Mouse (Mus musculus): ENCODE measurements around the gene Cbx3. TPM values are rescaled to one million over a fixed set of nuclear protein-coding genes. Genes with fewer than 3 reads are reported as not detected.

Gene Cbx3
- polyA plus RNA-seq, 1 experiment from 2014 or later = 396 TPM

- 77% methylated on average over 1 of the region's 1 CpGs for whole genome bisulfite sequencing
- ATAC-seq (ENCODE audit: insufficient number of reproducible peaks, low FRiP score, low TSS enrichment, low read depth) = no peak
- peaks cover 21% of the 10 kb centered on the region for H3K36me3 ChIP-seq
These were observed 14.0 kb upstream of the Cbx3 start for GRCm38 (mm10) chr6:51456198-51456597.

GRCm38 (mm10) chr6:51457283-51457682 lies 12.9 kb upstream of the Cbx3 start:
- Histone ChIP-seq H3K9me3 (no peaks in the 10 kb centered on the region), H3K9ac (no peak overlapping the region), H3K27me3 (no peaks in the 10 kb centered on the region), H3K27ac (no peak overlapping the region), H3K4me2 (no peak overlapping the region), H3K4me3 (no peak overlapping the region), H3K36me3 (peaks cover 29% of the 10 kb centered on the region), H3K4me1 (peaks cover 11% of the 10 kb centered on the region)
- ATAC-seq (ENCODE audit: insufficient number of reproducible peaks, low FRiP score, low TSS enrichment, low read depth) = no peak
- WGBS = 75% methylated on average over 3 of the region's 3 CpGs

More at GRCm38 (mm10) chr6:51456198-51456597, 14.0 kb upstream of the Cbx3 start:
- no peak overlapping the region for H3K4me2 ChIP-seq
- no peak overlapping the region for H3K4me3 ChIP-seq
- H3K9ac ChIP-seq = no peak overlapping the region
- no peaks in the 10 kb centered on the region for H3K9me3 ChIP-seq
- H3K27me3 ChIP-seq = no peaks in the 10 kb centered on the region
- H3K4me1 ChIP-seq = peaks cover 11% of the 10 kb centered on the region
- H3K27ac ChIP-seq = peak overlapping the region; percentile 11; the same call in 1 of the 2 replicates

GRCm38 (mm10) chr6:51457770-51458387 lies 12.3 kb upstream of the Cbx3 start:
- no peaks in the 10 kb centered on the region for H3K27me3 ChIP-seq
- H3K9ac ChIP-seq = no peak overlapping the region
- H3K27ac ChIP-seq = no peak overlapping the region
- peaks cover 10% of the 10 kb centered on the region for H3K4me1 ChIP-seq
- H3K4me3 ChIP-seq = no peak overlapping the region
- no peak for ATAC-seq (ENCODE audit: insufficient number of reproducible peaks, low FRiP score, low TSS enrichment, low read depth)
- 79% methylated on average over 8 of the region's 8 CpGs for WGBS
- H3K36me3 ChIP-seq = peaks cover 31% of the 10 kb centered on the region
- no peak overlapping the region for H3K4me2 ChIP-seq
- no peaks in the 10 kb centered on the region for H3K9me3 ChIP-seq

- 44% methylated on average over 2 of the region's 2 CpGs for WGBS
- H3K9me3 ChIP-seq = no peaks in the 10 kb centered on the region
- peaks cover 40% of the 10 kb centered on the region for H3K36me3 ChIP-seq
- H3K4me2 ChIP-seq = no peak overlapping the region
- H3K4me3 ChIP-seq = no peak overlapping the region
- H3K27ac ChIP-seq = 0 out of 2 replicates have a peak overlapping the region, but pooled peaks have one; percentile 22
- no peak overlapping the region for H3K9ac ChIP-seq
- H3K4me1 ChIP-seq = peaks cover 3% of the 10 kb centered on the region; the same call in 1 of the 2 replicates
- H3K27me3 ChIP-seq = no peaks in the 10 kb centered on the region
- no peak for ATAC-seq (ENCODE audit: insufficient number of reproducible peaks, low FRiP score, low TSS enrichment, low read depth)
These were observed 11.2 kb upstream of the Cbx3 start for GRCm38 (mm10) chr6:51458925-51459312.

GRCm38 (mm10) chr6:51459313-51460020 lies 10.7 kb upstream of the Cbx3 start:
- WGBS = 44% methylated on average over 5 of the region's 5 CpGs
- Histone ChIP-seq H3K4me2 (no peak overlapping the region), H3K9me3 (no peaks in the 10 kb centered on the region), H3K9ac (no peak overlapping the region), H3K27me3 (no peaks in the 10 kb centered on the region), H3K4me1 (peaks cover 3% of the 10 kb centered on the region; the same call in 1 of the 2 replicates), H3K4me3 (no peak overlapping the region), H3K27ac (no peak overlapping the region), H3K36me3 (peaks cover 43% of the 10 kb centered on the region)
- no peak; the same call in 1 of the 2 replicates for ATAC-seq (ENCODE audit: insufficient number of reproducible peaks, low FRiP score, low TSS enrichment, low read depth)

- Histone ChIP-seq H3K36me3 (peaks cover 46% of the 10 kb centered on the region), H3K4me1 (peaks cover under 1% of the 10 kb centered on the region; the same call in 1 of the 2 replicates), H3K27me3 (no peaks in the 10 kb centered on the region), H3K4me3 (no peak overlapping the region), H3K27ac (no peak overlapping the region), H3K9ac (no peak overlapping the region), H3K9me3 (no peaks in the 10 kb centered on the region), H3K4me2 (no peak overlapping the region)
- WGBS = 82% methylated on average over 4 of the region's 4 CpGs
- no peak for ATAC-seq (ENCODE audit: insufficient number of reproducible peaks, low FRiP score, low TSS enrichment, low read depth)
These were observed 10.2 kb upstream of the Cbx3 start for GRCm38 (mm10) chr6:51460021-51460360.

- H3K27me3 ChIP-seq = no peaks in the 10 kb centered on the region
- H3K4me3 ChIP-seq = no peak overlapping the region
- no peak for ATAC-seq (ENCODE audit: insufficient number of reproducible peaks, low FRiP score, low TSS enrichment, low read depth)
- H3K27ac ChIP-seq = no peak overlapping the region
- H3K4me1 ChIP-seq = no peaks in the 10 kb centered on the region
- WGBS = 77% methylated on average over 3 of the region's 3 CpGs
- H3K9ac ChIP-seq = no peak overlapping the region
- no peaks in the 10 kb centered on the region for H3K9me3 ChIP-seq
- no peak overlapping the region for H3K4me2 ChIP-seq
- H3K36me3 ChIP-seq = peaks cover 48% of the 10 kb centered on the region
These were observed 9.8 kb upstream of the Cbx3 start for GRCm38 (mm10) chr6:51460363-51460762.

- Histone ChIP-seq H3K9ac (no peak overlapping the region), H3K36me3 (peaks cover 30% of the 10 kb centered on the region), H3K27me3 (no peaks in the 10 kb centered on the region), H3K4me3 (peak overlapping the region; percentile 87), H3K4me1 (peaks cover 21% of the 10 kb centered on the region), H3K27ac (no peak overlapping the region), H3K4me2 (peak overlapping the region; percentile 41), H3K9me3 (no peaks in the 10 kb centered on the region)
- under 1% methylated on average over 2 of the region's 2 CpGs for WGBS
- ATAC-seq (ENCODE audit: insufficient number of reproducible peaks, low FRiP score, low TSS enrichment, low read depth) = no peak
These were observed 2.5 kb upstream of the Cbx3 start for GRCm38 (mm10) chr6:51467649-51468048.

- peaks cover 26% of the 10 kb centered on the region for H3K36me3 ChIP-seq
- H3K27me3 ChIP-seq = no peaks in the 10 kb centered on the region
- peak overlapping the region; percentile 41 for H3K4me2 ChIP-seq
- peak overlapping the region; percentile 100 for H3K27ac ChIP-seq
- peak overlapping the region; percentile 87 for H3K4me3 ChIP-seq
- peaks cover 22% of the 10 kb centered on the region for H3K4me1 ChIP-seq
- ATAC-seq (ENCODE audit: insufficient number of reproducible peaks, low FRiP score, low TSS enrichment, low read depth) = no peak
- under 1% methylated on average over 63 of the region's 63 CpGs for WGBS
- no peaks in the 10 kb centered on the region for H3K9me3 ChIP-seq
- peak overlapping the region; percentile 98 for H3K9ac ChIP-seq
These were observed 1.1 kb upstream of the Cbx3 start for GRCm38 (mm10) chr6:51468891-51469561.

- Histone ChIP-seq H3K27ac (peak within 1 kb of the TSS; percentile 100), H3K9ac (peak within 1 kb of the TSS; percentile 98), H3K36me3 (peaks cover 27% of the 10 kb centered on the region), H3K4me1 (peaks cover 22% of the 10 kb centered on the region), H3K27me3 (no peaks in the 10 kb centered on the region), H3K4me2 (peak within 1 kb of the TSS; percentile 41), H3K4me3 (peak within 1 kb of the TSS; percentile 87), H3K9me3 (no peaks in the 10 kb centered on the region)
- peak; percentile 92 for ATAC-seq (ENCODE audit: insufficient number of reproducible peaks, low FRiP score, low TSS enrichment, low read depth)
- under 1% methylated on average over 63 of the region's 63 CpGs for WGBS
These were observed 347 bp upstream of the Cbx3 start, which contains the start of gene Hnrnpa2b1 for GRCm38 (mm10) chr6:51469715-51470310. Hnrnpa2b1 (minus strand) TSS chr6:51469894.

- no peak for ATAC-seq (ENCODE audit: insufficient number of reproducible peaks, low FRiP score, low TSS enrichment, low read depth)
- Histone ChIP-seq H3K9me3 (no peaks in the 10 kb centered on the region), H3K4me2 (peak overlapping the region; percentile 43), H3K4me3 (peak overlapping the region; percentile 87), H3K36me3 (peaks cover 25% of the 10 kb centered on the region), H3K27ac (peak overlapping the region; percentile 100), H3K27me3 (no peaks in the 10 kb centered on the region), H3K4me1 (peaks cover 17% of the 10 kb centered on the region), H3K9ac (peak overlapping the region; percentile 94)
- under 1% methylated on average over 10 of the region's 10 CpGs for WGBS
These were observed 982 bp downstream of the Cbx3 start for GRCm38 (mm10) chr6:51471179-51471505.

All from limb, embryonic 15.5 days (tissue).